Mouse (Mus musculus): ENCODE data around the gene Rnd3.

DNA sequence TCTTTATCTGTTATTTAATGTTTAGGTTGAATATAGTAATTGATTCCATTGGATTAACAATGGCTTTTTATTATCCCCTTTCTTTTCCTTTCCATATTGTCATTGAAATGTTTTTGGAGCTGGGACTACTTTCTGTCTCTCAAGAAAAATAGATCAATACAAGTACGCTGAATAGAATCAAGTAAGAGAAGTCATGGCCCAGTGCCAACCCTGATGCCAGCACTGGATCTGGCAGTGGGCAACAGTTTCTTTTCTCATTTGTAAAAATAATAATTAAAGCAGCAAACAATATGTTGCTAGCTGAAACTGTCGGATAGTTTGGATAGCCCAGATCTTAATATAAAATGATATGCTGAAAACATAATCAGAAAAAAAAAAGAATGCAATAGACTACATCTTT lies 12.2 kb upstream of the Rnd3 start:
- TF ChIP-seq CTCF (IDR thresholded peaks at IDR 0.05; ENCODE audit: low read depth) (no peak), EP300 (IDR thresholded peaks at IDR 0.05; ENCODE audit: low read depth) (no peak)

Data from liver, postnatal 0 days (tissue).